Mouse (Mus musculus) R1 (cell line): ENCODE results near the gene Gm5797.
A peak's percentile ranks its signal among the peaks of the same experiment; 100 is the strongest.
"Not testable (repeated sequence)": the region's sequence is repeated elsewhere in the genome, so short reads cannot be mapped to it uniquely, and the experiment has no call there.

Experiments
- DNase-seq: peaks from one replicate; pipeline ENCODE4 v3.0.0-alpha.2; 2018; ENCODE audit warnings: low read depth, low spot score

Gm5797 gene

DNA sequence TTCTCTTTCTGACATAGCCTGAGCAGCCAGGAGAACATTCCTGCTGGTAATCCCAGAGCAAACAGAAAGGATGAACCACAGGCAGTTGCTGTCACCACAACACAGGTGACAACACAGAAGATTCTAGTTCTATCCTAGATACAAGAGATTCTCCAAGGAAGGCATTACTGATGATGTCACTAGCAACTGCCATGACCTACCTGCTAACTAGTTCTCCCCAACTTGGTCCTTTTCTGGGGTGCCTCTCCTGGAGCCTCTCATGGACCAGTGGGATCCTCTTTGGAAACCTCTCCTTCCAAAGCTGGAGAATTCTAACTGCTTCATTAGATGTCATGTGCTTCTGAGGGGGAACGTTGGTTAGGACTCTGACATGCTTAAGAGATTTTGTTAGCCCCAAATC, at the start of gene Gm5797:
Gene Gm5797, minus strand, starts transcription at position 101 of the 400 bp plus-strand sequence.
- not testable (repeated sequence) for DNase-seq

DNA sequence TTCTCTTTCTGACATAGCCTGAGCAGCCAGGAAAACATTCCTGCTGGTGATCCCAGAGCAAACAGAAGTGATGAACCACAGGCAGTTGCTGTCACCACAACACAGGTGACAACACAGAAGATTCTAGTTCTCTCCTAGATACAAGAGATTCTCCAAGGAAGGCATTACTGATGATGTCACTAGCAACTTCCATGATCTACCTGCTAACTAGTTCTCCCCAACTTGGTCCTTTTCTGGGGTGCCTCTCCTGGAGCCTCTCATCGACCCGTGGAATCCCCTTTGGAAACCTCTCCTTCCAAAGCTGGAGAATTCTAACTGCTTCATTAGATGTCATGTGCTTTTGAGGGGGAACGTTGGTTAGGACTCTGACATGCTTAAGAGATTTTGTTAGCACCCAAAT, 32.8 kb upstream of the Gm5797 start, which contains the start of gene Gm8374:
Gene Gm8374, minus strand, starts transcription at position 101 of the 400 bp plus-strand sequence.
- DNase-seq: not testable (repeated sequence)

DNA sequence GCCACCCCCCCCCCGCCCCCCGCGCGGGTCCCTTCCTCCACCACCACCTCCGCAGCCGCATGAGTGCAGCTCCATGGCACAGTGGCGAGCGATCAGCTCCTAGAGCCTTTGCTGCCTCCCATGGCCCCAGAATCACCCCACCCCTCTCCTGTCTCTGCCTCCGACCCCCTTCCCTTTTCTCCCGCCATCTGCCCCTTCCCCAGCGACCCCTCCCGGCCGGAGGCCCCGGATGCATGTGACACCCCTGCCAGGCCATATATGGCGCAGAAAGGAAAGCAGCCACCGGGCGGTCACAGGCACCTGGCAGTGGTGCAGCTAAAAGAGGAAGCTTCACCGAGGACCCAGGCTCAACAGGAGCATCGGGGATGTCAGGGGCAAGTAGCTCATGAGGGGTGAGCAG, 17.1 kb downstream of the Gm5797 start:
- peak; percentile 31 for DNase-seq

DNA sequence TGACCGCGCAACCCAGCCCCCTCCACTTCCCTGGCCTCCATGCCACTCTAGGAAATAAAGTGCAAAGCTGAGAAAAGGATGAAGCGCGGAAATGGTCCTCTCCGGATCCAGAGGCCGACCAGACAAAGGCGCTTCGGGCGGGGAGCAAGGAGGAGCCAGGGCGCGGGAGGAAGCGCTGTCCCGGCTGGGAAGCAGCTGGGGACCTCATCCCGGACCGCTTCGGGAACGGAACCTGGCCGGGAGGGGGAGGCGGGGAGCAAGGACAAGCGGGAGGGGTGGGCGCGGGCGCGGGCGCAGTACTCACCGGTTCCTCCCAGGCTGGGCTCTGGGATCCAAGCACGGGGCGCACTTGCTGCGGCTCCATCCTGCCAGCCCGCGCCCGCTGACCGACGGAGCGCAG, 17.5 kb downstream of the Gm5797 start, which contains the start of gene Gm3739:
Gene Gm3739, minus strand, starts transcription at position 389 of the 400 bp plus-strand sequence.
- DNase-seq: not testable (repeated sequence)
